Mouse (Mus musculus) liver, embryonic 11.5 days (tissue): ENCODE measurements at regions not wholly inside any gene's neighbourhood (a gene's known extent, or its start where the extent isn't known, plus 50 kb on each side); places are given as distances from the start of the nearest gene placed in this dataset.

Source experiments
- ATAC-seq: fragments of 200-750 bp; cut with Nextera tagmentation; replicated peaks from 2 replicates; pipeline ENCODE4 v1.8.0; 2017; ENCODE audit warnings: moderate number of reproducible peaks, mild to moderate bottlenecking, moderate TSS enrichment, moderate library complexity; ENCODE audit not compliant: low FRiP score
- DNase-seq: peaks from one replicate; pipeline ENCODE4 v3.0.0-alpha.2; 2017; ENCODE audit warnings: low spot score
- H3K27ac ChIP-seq: fragments of 300-500 bp; sonication (generic); 2 replicates; pipeline ENCODE4 v1.5.1; 2014; ENCODE audit warnings: mild to moderate bottlenecking, low read depth, low read length, control low read depth
- H3K27me3 ChIP-seq: fragments of 300-500 bp; sonication (generic); replicated peaks from 2 replicates; pipeline ENCODE4 v1.6.1; 2014; ENCODE audit warnings: low read length, mixed read lengths; ENCODE audit not compliant: control insufficient read depth, insufficient read depth
- H3K36me3 ChIP-seq: fragments of 300-500 bp; sonication (generic); 2 replicates; pipeline ENCODE4 v1.6.1; 2014; ENCODE audit warnings: mild to moderate bottlenecking, low read length, moderate library complexity, mixed read lengths; ENCODE audit not compliant: control insufficient read depth, insufficient read depth
- H3K4me1 ChIP-seq: fragments of 300-500 bp; sonication (generic); replicated peaks from 2 replicates; pipeline ENCODE4 v1.6.1; 2014; ENCODE audit warnings: low read length, mixed read lengths; ENCODE audit not compliant: control insufficient read depth, insufficient read depth
- H3K4me2 ChIP-seq: fragments of 300-500 bp; sonication (generic); 2 replicates; pipeline ENCODE4 v1.6.1; 2014; ENCODE audit warnings: mild to moderate bottlenecking, control low read depth, moderate library complexity
- H3K4me3 ChIP-seq: fragments of 300-500 bp; sonication (generic); 2 replicates; pipeline ENCODE4 v1.5.1; 2014; ENCODE audit warnings: low read depth, low read length, control low read depth
- H3K9ac ChIP-seq: fragments of 300-500 bp; sonication (generic); 2 replicates; pipeline ENCODE4 v1.6.1; 2014; ENCODE audit warnings: low read depth, low read length, control low read depth
- H3K9me3 ChIP-seq: fragments of 300-500 bp; sonication (generic); 2 replicates; pipeline ENCODE4 v1.6.1; 2016; ENCODE audit warnings: low read length, inconsistent platforms, mixed read lengths; ENCODE audit not compliant: control insufficient read depth
- WGBS: fragments of 180-500 bp; shearing (Covaris S2); extraction: QIAGEN DNeasy Blood & Tissue Kit; methylation state at CpG from one replicate; pipeline ENCODE4 v1.1.7; 2014; 5-methylcytosine and 5-hydroxymethylcytosine counted together

DNA sequence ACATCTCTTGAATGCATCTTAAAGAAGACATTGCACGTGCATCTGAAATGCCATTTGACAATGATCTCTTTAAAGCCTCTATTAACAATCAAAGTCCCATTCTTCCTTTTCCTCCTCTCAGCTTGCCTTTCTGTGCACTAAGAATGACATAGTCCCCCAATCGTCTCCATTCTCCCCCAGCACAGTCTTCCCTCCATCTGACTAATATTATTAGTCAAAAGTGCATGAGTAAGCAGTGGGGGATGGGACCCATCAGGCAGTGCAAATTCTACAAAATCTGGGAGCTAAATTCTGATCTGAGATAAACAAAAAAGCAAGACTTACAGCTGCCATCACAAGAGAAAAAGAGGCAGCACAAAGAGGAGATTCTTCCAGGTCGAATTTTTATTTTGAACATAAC lies 475.0 kb downstream of the Efnb2 start:
- ATAC-seq = no peak

DNA sequence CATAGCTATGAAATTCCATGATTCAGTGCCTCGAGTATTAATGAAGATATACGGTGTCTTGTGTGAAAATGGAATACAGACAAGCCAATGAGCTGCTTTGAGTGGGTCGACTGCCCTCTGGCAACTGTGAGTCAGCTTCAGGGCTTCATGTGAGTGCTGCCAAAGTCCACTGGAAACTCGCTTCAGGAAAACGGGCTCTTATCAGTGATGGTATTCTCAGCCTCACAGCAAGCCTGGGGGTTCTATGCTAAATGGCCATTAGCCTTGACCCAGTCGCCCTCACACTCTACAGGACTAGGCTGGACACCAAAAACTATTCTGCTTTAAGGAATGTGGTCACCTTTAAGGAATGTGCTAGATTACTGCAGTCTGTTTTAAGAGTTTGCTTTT lies 477.8 kb downstream of the Efnb2 start:
- WGBS = 41% methylated on average over 6 of the region's 6 CpGs
- Histone ChIP-seq H3K36me3 (no peaks in the 10 kb centered on the region), H3K27ac (no peak overlapping the region), H3K4me2 (no peak overlapping the region), H3K27me3 (no peaks in the 10 kb centered on the region), H3K9me3 (no peaks in the 10 kb centered on the region), H3K4me1 (no peaks in the 10 kb centered on the region), H3K9ac (no peak overlapping the region), H3K4me3 (no peak overlapping the region)
- no peak for ATAC-seq
- no peak for DNase-seq

More for the DNA sequence above, 475.0 kb downstream of the Efnb2 start:
- no peak overlapping the region for H3K27ac ChIP-seq
- no peak overlapping the region for H3K4me3 ChIP-seq
- no peak overlapping the region for H3K4me2 ChIP-seq
- no peaks in the 10 kb centered on the region for H3K36me3 ChIP-seq
- no peak overlapping the region for H3K9ac ChIP-seq
- no peaks in the 10 kb centered on the region for H3K4me1 ChIP-seq
- no peaks in the 10 kb centered on the region for H3K27me3 ChIP-seq
- no peaks in the 10 kb centered on the region for H3K9me3 ChIP-seq
- WGBS = 51% methylated on average over 3 of the region's 3 CpGs
- DNase-seq = no peak

DNA sequence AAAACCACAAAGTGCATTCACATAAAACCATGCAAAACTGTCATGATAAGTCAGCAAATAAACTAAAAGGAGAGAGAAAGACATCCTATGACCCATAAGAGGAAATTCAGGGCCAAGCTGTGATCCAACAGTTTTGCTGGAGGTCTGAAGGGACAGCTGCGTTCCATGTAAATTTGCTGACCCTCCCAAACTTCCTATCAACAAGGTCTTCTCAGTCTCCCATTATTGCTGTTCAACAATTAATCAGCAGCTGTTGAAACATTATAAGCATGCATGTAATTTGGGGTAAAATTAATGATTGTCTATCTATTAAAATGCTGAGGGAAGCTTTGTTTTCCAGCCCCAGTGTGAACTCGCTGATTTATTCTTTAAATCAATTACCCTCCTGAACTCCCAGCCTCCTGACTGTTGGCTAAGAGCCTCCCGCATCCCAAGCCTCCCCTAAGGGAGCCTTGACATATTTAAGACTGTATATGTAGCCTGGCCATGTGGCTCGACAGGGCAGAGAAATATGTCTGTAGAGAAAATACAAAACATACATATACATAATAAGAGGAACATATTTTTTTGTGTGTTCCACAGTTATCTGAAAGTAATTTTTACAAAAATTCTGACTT lies 478.3 kb downstream of the Efnb2 start:
- H3K27me3 ChIP-seq = no peaks in the 10 kb centered on the region
- H3K4me2 ChIP-seq = no peak overlapping the region
- ATAC-seq (no peak), DNase-seq (no peak)
- H3K4me3 ChIP-seq = no peak overlapping the region
- no peaks in the 10 kb centered on the region for H3K9me3 ChIP-seq
- no peaks in the 10 kb centered on the region for H3K4me1 ChIP-seq
- no peak overlapping the region for H3K27ac ChIP-seq
- H3K36me3 ChIP-seq = no peaks in the 10 kb centered on the region
- 58% methylated on average over 4 of the region's 4 CpGs for WGBS
- no peak overlapping the region for H3K9ac ChIP-seq

- WGBS = 54% methylated on average over 2 of the region's 2 CpGs
- H3K9me3 ChIP-seq = no peaks in the 10 kb centered on the region
- no peaks in the 10 kb centered on the region for H3K36me3 ChIP-seq
- no peak for DNase-seq
- no peak overlapping the region for H3K9ac ChIP-seq
- H3K4me2 ChIP-seq = no peak overlapping the region
- H3K27ac ChIP-seq = no peak overlapping the region
- no peak for ATAC-seq
- no peaks in the 10 kb centered on the region for H3K27me3 ChIP-seq
- H3K4me3 ChIP-seq = no peak overlapping the region
- no peaks in the 10 kb centered on the region for H3K4me1 ChIP-seq
Observed at GRCm38 (mm10) chr8:8182108-8182507, 478.9 kb downstream of the Efnb2 start.

- H3K36me3 ChIP-seq = no peaks in the 10 kb centered on the region
- no peak overlapping the region for H3K4me3 ChIP-seq
- no peak overlapping the region for H3K27ac ChIP-seq
- H3K9me3 ChIP-seq = no peaks in the 10 kb centered on the region
- DNase-seq (no peak), ATAC-seq (no peak)
- WGBS = 48% methylated on average over 2 of the region's 2 CpGs
- no peaks in the 10 kb centered on the region for H3K4me1 ChIP-seq
- H3K4me2 ChIP-seq = no peak overlapping the region
- H3K9ac ChIP-seq = no peak overlapping the region
- no peaks in the 10 kb centered on the region for H3K27me3 ChIP-seq
Observed at GRCm38 (mm10) chr8:8174286-8174685, 486.8 kb downstream of the Efnb2 start.

DNA sequence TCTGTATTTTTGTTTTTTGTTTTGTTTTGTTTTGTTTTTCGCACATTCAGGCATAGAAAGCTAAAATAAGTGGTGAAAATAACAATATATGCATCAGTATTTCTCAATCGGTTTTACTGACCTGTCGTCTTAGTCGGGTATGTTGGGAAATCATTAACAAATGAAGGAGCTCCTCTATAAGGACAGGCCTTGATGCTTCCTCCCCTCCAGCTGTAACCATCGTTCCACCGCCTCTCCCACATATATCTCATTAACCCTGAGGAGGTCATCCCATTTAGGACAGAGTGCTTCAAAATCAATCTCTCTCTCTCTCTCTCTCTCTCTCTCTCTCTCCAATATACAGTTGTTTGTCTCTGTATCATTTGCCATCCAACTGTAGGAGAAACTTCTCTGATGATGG lies 492.4 kb downstream of the Efnb2 start:
- H3K36me3 ChIP-seq = no peaks in the 10 kb centered on the region
- H3K27me3 ChIP-seq = no peaks in the 10 kb centered on the region
- DNase-seq (no peak), ATAC-seq (no peak)
- no peak overlapping the region for H3K4me2 ChIP-seq
- no peak overlapping the region for H3K27ac ChIP-seq
- WGBS = 80% methylated on average over 6 of the region's 6 CpGs
- no peaks in the 10 kb centered on the region; the same call in 1 of the 2 replicates for H3K9me3 ChIP-seq
- no peak overlapping the region for H3K4me3 ChIP-seq
- no peaks in the 10 kb centered on the region for H3K4me1 ChIP-seq
- no peak overlapping the region for H3K9ac ChIP-seq

DNA sequence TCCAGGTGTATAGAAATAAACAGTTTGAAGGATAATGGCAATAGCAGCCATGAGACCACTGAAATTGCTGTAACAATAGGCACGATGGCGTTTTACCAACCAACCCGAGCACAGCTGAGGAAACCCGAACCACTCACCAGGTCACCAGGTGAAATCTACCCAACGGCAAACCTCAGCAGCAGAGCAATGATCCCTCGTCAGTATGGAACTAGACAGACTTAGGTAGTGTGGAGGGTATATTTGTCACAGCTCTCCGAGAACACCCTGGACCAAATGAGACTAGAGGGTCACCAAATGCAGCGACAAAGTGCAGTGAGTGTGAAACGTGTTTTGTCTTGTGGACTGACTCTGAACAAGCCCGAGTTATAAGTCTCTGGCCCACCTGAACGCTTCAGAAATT lies 492.8 kb downstream of the Efnb2 start:
- no peak for DNase-seq
- WGBS = 87% methylated on average over 11 of the region's 11 CpGs
- H3K27me3 ChIP-seq = no peaks in the 10 kb centered on the region

GRCm38 (mm10) chr8:8147527-8147926 lies 513.5 kb downstream of the Efnb2 start:
- no peak for DNase-seq
- Histone ChIP-seq H3K27ac (no peak overlapping the region), H3K9ac (no peak overlapping the region), H3K36me3 (no peaks in the 10 kb centered on the region), H3K27me3 (no peaks in the 10 kb centered on the region), H3K4me2 (no peak overlapping the region), H3K4me3 (no peak overlapping the region), H3K4me1 (no peaks in the 10 kb centered on the region), H3K9me3 (peaks cover 3% of the 10 kb centered on the region; the same call in 1 of the 2 replicates)
- ATAC-seq = no peak
- 89% methylated on average over 5 of the region's 5 CpGs for WGBS

More for the DNA sequence above, 492.8 kb downstream of the Efnb2 start:
- no peaks in the 10 kb centered on the region for H3K4me1 ChIP-seq
- no peak overlapping the region for H3K4me3 ChIP-seq
- H3K9ac ChIP-seq = no peak overlapping the region
- H3K4me2 ChIP-seq = no peak overlapping the region
- H3K36me3 ChIP-seq = no peaks in the 10 kb centered on the region
- H3K27ac ChIP-seq = no peak overlapping the region
- no peaks in the 10 kb centered on the region; the same call in 1 of the 2 replicates for H3K9me3 ChIP-seq
- no peak for ATAC-seq

DNA sequence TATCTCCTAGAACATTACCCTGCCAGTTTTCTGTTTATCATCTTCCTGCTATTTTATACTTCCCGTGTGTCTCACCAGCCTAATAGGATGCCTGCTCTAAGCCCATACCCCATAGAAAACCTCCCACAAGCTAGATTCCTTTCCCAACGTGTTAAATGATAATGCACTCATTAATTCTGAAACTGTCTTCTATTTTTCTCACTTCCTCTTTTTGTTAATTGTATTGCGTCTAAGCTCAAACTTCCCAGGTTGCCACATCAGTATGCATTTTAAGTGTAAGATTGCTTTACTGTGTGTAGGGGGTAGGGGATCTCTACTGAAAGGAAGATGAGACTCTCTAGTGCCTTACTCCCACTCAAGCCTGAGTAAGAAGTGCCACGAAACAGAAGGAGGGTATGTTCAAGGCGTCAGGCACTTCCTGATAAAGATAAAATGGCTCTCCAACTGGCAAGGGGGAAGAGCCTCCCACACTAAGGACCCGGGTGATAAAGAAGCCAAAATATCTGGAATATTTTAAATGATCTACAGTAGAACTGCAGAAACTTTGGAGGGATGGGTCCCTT lies 518.0 kb downstream of the Efnb2 start:
- Histone ChIP-seq H3K9me3 (peaks cover 3% of the 10 kb centered on the region; the same call in 1 of the 2 replicates), H3K27ac (no peak overlapping the region)
- WGBS = 28% methylated on average over 6 of the region's 6 CpGs

More for the DNA sequence above, 518.0 kb downstream of the Efnb2 start:
- H3K4me1 ChIP-seq = no peaks in the 10 kb centered on the region
- H3K9ac ChIP-seq = no peak overlapping the region
- H3K36me3 ChIP-seq = no peaks in the 10 kb centered on the region
- DNase-seq (no peak), ATAC-seq (no peak)
- H3K4me3 ChIP-seq = no peak overlapping the region
- no peaks in the 10 kb centered on the region for H3K27me3 ChIP-seq
- no peak overlapping the region for H3K4me2 ChIP-seq
